Mouse (Mus musculus) thymus, adult 2 months (tissue): ENCODE results near the gene Icmt.

Experiments used
- CTCF ChIP-seq: fragments of 200-500 bp; IDR thresholded peaks from 2 replicates; pipeline ENCODE4 v1.5.1; 2012; ENCODE audit warnings: mild to moderate bottlenecking, control low read depth, low read length, moderate library complexity, borderline replicate concordance; ENCODE audit not compliant: control insufficient read depth, poor library complexity, insufficient read depth; ENCODE audit errors: extremely low read depth
- POLR2A ChIP-seq: fragments of 200-500 bp; IDR thresholded peaks from 2 replicates; pipeline ENCODE4 v1.6.1; 2012; ENCODE audit warnings: mild to moderate bottlenecking, low read length, control low read depth, moderate library complexity; ENCODE audit not compliant: control insufficient read depth, poor library complexity, insufficient read depth; ENCODE audit errors: extremely low read depth

- TF ChIP-seq CTCF (no peak), POLR2A (no peak)
Measured at GRCm38 (mm10) chr4:152272449-152273049, 24.5 kb upstream of the Icmt start.
